Comparison of ENCODE assay signal across 31 mouse cellular contexts in genomic region chr8:43329913-43330705, GRCm38 (mm10). TPM values are rescaled to one million over a fixed set of nuclear protein-coding genes. Genes with fewer than 3 reads are reported as not detected.
A peak's percentile ranks its signal among the peaks of the same experiment; 100 is the strongest.
DNase-seq lines count a peak whose midpoint lies in the region; TF ChIP-seq lines count a peak whose summit lies in the region.
"Had no signal": no experiment of that assay in that cellular context is flagged by ENCODE, and none has a peak within 500 bp of the region (broad histone marks: within the 10 kb centered on the region; RNA-seq: fewer than 3 reads in every experiment).

No protein-coding gene starts in this region.

- no peaks in the 10 kb centered on the region for H3K27me3 ChIP-seq in E14TG2a.4 (ENCODE audit: insufficient read depth, low read length)
- no peaks in the 10 kb centered on the region for H3K27me3 ChIP-seq in heart, adult 2 months (ENCODE audit: control insufficient read depth, insufficient read depth, low read length)
- H3K27me3 ChIP-seq: CH12.LX; embryonic facial prominence, embryonic 13.5 days; embryonic facial prominence, embryonic 15.5 days; forebrain, embryonic 12.5 days had no signal

- peak; percentile 61 for DNase-seq in heart, adult 11 months
- DNase-seq in heart, postnatal 36 days: no peak
- DNase-seq in ES-E14 (ENCODE audit: low read depth, low spot score): no peak
- DNase-seq in heart, adult 2 months: no peak
- no peak for DNase-seq in thymus, postnatal 0 days (ENCODE audit: low spot score)
- DNase-seq: adrenal gland, adult 8-10 months; adrenal gland, postnatal 14 days; adrenal gland, postnatal 36 days; B cell, adult 2 months; cerebellum, adult 11-12 months; cerebellum, adult 2 months; cerebellum, adult 9-10 months; cerebellum, postnatal 10 days; cerebellum, postnatal 25 days; embryo, embryonic 11 days had no signal

- H3K9me3 ChIP-seq in E14TG2a.4 (ENCODE audit: low read length) (no peaks in the 10 kb centered on the region), ES-E14 (ENCODE audit: control insufficient read depth, insufficient read depth, low read depth, low read length) (no peaks in the 10 kb centered on the region)
- H3K9me3 ChIP-seq: embryonic facial prominence, embryonic 15.5 days; forebrain, embryonic 12.5 days had no signal

- 89% methylated on average over 21 of the region's 21 CpGs for WGBS in heart, adult 2 months

- in situ Hi-C loops in ES-E14 (cut with MboI; ENCODE audit: low sequenced_read_pairs in 2 of 2, unreplicated experiment in 2 of 2): no loop called here

- H3K4me3 ChIP-seq in E14TG2a.4 (replicated peaks; ENCODE audit: low read length): peak overlapping the region; percentile 43; the same call in 1 of the 2 replicates
- H3K4me3 ChIP-seq in ES-E14 (ENCODE audit: insufficient read depth in 1 of 2, low read depth in 1 of 2, low read length in 2 of 2, poor library complexity in 1 of 2, severe bottlenecking in 1 of 2): peak overlapping the region in 1 of 2 experiments; percentile 7; a peak in 1 of 4 replicates
- no peak overlapping the region for H3K4me3 ChIP-seq in heart, adult 2 months
- H3K4me3 ChIP-seq: embryonic facial prominence, embryonic 13.5 days; embryonic facial prominence, embryonic 15.5 days; erythroblast, embryonic 14.5 days; forebrain, embryonic 10.5 days; forebrain, embryonic 12.5 days had no signal

- TF ChIP-seq CTCF in E14TG2a.4 (conservative IDR thresholded peaks at IDR 0.05; ENCODE audit: low read length): no peak
- no peak for TF ChIP-seq CTCF in heart, adult 2 months (IDR thresholded peaks at IDR 0.05)

- no peak for TF ChIP-seq POLR2A in heart, adult 2 months (IDR thresholded peaks at IDR 0.05; ENCODE audit: insufficient read depth, low read depth, low read length)

- H3K36me3 ChIP-seq in E14TG2a.4 (ENCODE audit: insufficient read depth, low read length): no peaks in the 10 kb centered on the region
- H3K36me3 ChIP-seq in ES-E14 (ENCODE audit: control insufficient read depth, insufficient read depth, low read length, poor library complexity, severe bottlenecking): no peaks in the 10 kb centered on the region
- no peaks in the 10 kb centered on the region for H3K36me3 ChIP-seq in heart, adult 2 months (ENCODE audit: control insufficient read depth, insufficient read depth, low read length)
- H3K36me3 ChIP-seq: embryonic facial prominence, embryonic 13.5 days; embryonic facial prominence, embryonic 15.5 days; forebrain, embryonic 10.5 days; forebrain, embryonic 12.5 days had no signal

- H3K4me1 ChIP-seq in E14TG2a.4 (replicated peaks; ENCODE audit: low read depth, low read length) (peaks cover 66% of the 10 kb centered on the region), ES-E14 (ENCODE audit: control insufficient read depth in 2 of 2, insufficient read depth in 2 of 2, low read length in 2 of 2, poor library complexity in 1 of 2) (peaks cover 0 to 5% of the 10 kb centered on the region in 2 experiments)
- no peaks in the 10 kb centered on the region for H3K4me1 ChIP-seq in heart, adult 2 months (ENCODE audit: control insufficient read depth, insufficient read depth, low read length)
- H3K4me1 ChIP-seq: embryonic facial prominence, embryonic 13.5 days; embryonic facial prominence, embryonic 15.5 days; forebrain, embryonic 10.5 days; forebrain, embryonic 12.5 days had no signal

- intact Hi-C loops in heart, postnatal 36 days (cut with DNase I): no loop called here
- intact Hi-C loops in heart, adult 2 months (cut with DNase I): no loop called here

- peak overlapping the region; percentile 24; the same call in 1 of the 2 replicates for H3K9ac ChIP-seq in ES-E14 (ENCODE audit: insufficient read depth, low read depth, low read length, poor library complexity, severe bottlenecking)
- no peak overlapping the region for H3K9ac ChIP-seq in heart, adult 2 months (ENCODE audit: low read depth, low read length)
- H3K9ac ChIP-seq: embryonic facial prominence, embryonic 13.5 days; embryonic facial prominence, embryonic 15.5 days; forebrain, embryonic 12.5 days had no signal

- no peaks in the 10 kb centered on the region for H3K79me2 ChIP-seq in heart, adult 2 months (replicated peaks; ENCODE audit: control insufficient read depth, insufficient read depth, low read length)

- TF ChIP-seq EP300 in heart, adult 2 months (IDR thresholded peaks at IDR 0.05; ENCODE audit: insufficient read depth, low read depth, low read length): no peak

- H3K27ac ChIP-seq in ES-E14 (ENCODE audit: insufficient read depth, low read depth, low read length, poor library complexity, severe bottlenecking): peak overlapping the region; percentile 69; the same call in 1 of the 2 replicates
- H3K27ac ChIP-seq in heart, adult 2 months: no peak overlapping the region
- H3K27ac ChIP-seq: embryonic facial prominence, embryonic 13.5 days; embryonic facial prominence, embryonic 15.5 days; forebrain, embryonic 10.5 days; forebrain, embryonic 12.5 days had no signal

TF ChIP-seq in ES-E14, 5 proteins besides CTCF, POLR2A, EP300 and RAD21:
- no peak for TF ChIP-seq ZC3H11A (IDR thresholded peaks at IDR 0.05; ENCODE audit: borderline replicate concordance, low read depth, low read length)
- no peak for TF ChIP-seq CHD2 (IDR thresholded peaks at IDR 0.05; ENCODE audit: low read depth, low read length)
- TF ChIP-seq ZNF384 (IDR thresholded peaks at IDR 0.05; ENCODE audit: low read depth, low read length): no peak

RNA-seq across cellular contexts. Expression of gene Zfp42, which starts 23.3 kb away (rescaled TPM):
- total RNA-seq in heart, postnatal 36 days (2021): not detected
- total RNA-seq in ES-E14 (2012; rRNA removed): 412 and 503 TPM in 2 replicates
- total RNA-seq in heart, adult 2 months (2021): not detected
- not detected in 2 replicates for polyA plus RNA-seq in heart, adult 2 months (2012; rRNA removed)
- polyA plus RNA-seq in thymus, postnatal 0 days (2015; fragmentation: Nextera tagmentation; extraction: Ambion mirVana): not detected in 2 replicates
- total RNA-seq: adrenal gland, adult 18-20 months; adrenal gland, adult 8-10 months; adrenal gland, postnatal 14 days; adrenal gland, postnatal 36 days; CH12.LX; MEL had no signal
- polyA plus RNA-seq: activated CD4-positive, CD25-positive, alpha-beta regulatory T cell, adult 4 months; CD4-positive, CD25-positive, alpha-beta regulatory T cell, adult 4 months; cerebellum, adult 2 months; cortical plate, adult 2 months; embryonic facial prominence, embryonic 11.5 days; embryonic facial prominence, embryonic 13.5 days; embryonic facial prominence, embryonic 15.5 days; erythroblast, embryonic 14.5 days; forebrain, embryonic 10.5 days; forebrain, embryonic 12.5 days; forebrain, embryonic 14.5 days; forebrain, embryonic 16.5 days; frontal cortex, adult 2 months had no signal

Comparison
In these comparisons a context has a peak if more than half of its experiments do, and no peak if none do; other contexts are left out.
1. RNA of gene Zfp42, which starts 23.3 kb away (total RNA-seq): 412 to 503 TPM in ES-E14; not detected in heart, postnatal 36 days and not detected in heart, adult 2 months; every median in the first group is over 100 times any median in the second.